Mouse (Mus musculus) megakaryocyte, embryonic 14.5 days (primary cell): ENCODE measurements at regions not wholly inside any gene's neighbourhood (a gene's known extent, or its start where the extent isn't known, plus 50 kb on each side); places are given as distances from the start of the nearest gene placed in this dataset.

ENCODE experiments used
- FLI1 ChIP-seq: IDR thresholded peaks from 2 replicates; pipeline ENCODE4 v1.6.1; 2012; ENCODE audit warnings: low read length, inconsistent platforms, mixed read lengths
- GATA1 ChIP-seq: IDR thresholded peaks from 3 replicates; pipeline ENCODE4 v1.6.1; 2012; ENCODE audit warnings: mixed read lengths, low read length, inconsistent platforms, borderline replicate concordance

GRCm38 (mm10) chr2:79127822-79128221, 127.4 kb upstream of the Itga4 start:
- TF ChIP-seq GATA1 = no peak
- no peak for TF ChIP-seq FLI1
